Mouse (Mus musculus) erythroblast, embryonic 14.5 days (primary cell): ENCODE results near the gene Dlgap4. TPM values are rescaled to one million over a fixed set of nuclear protein-coding genes. Genes with fewer than 3 reads are reported as not detected.

ENCODE experiments used
- H3K27me3 ChIP-seq: 2 replicates; pipeline ENCODE4 v1.6.1; 2012; ENCODE audit warnings: inconsistent platforms; ENCODE audit not compliant: control insufficient read depth
- H3K36me3 ChIP-seq: 2 replicates; pipeline ENCODE4 v1.6.1; 2012; ENCODE audit warnings: mild to moderate bottlenecking, inconsistent platforms; ENCODE audit not compliant: control insufficient read depth
- H3K4me1 ChIP-seq: 2 replicates; pipeline ENCODE4 v1.6.1; 2012; ENCODE audit warnings: inconsistent platforms; ENCODE audit not compliant: control insufficient read depth
- H3K4me3 ChIP-seq: replicated peaks from 2 replicates; pipeline ENCODE3; 2012; ENCODE audit warnings: moderate library complexity, mild to moderate bottlenecking, inconsistent platforms
- H3K9me3 ChIP-seq: 2 replicates; pipeline ENCODE4 v1.6.1; 2012; ENCODE audit warnings: low read length, inconsistent platforms, mixed read lengths; ENCODE audit not compliant: control insufficient read depth
- GATA1 ChIP-seq: IDR thresholded peaks from 2 replicates; pipeline ENCODE4 v1.6.1; 2012; ENCODE audit warnings: low read length, inconsistent platforms, mixed read lengths
- TAL1 ChIP-seq: IDR thresholded peaks from 3 replicates; pipeline ENCODE4 v1.6.1; 2012; ENCODE audit warnings: low read length, inconsistent platforms, mixed read lengths
- polyA plus RNA-seq: library from polyadenylated mRNA; stranded (reverse); fragments of >175 nt; gene quantifications from 2 replicates; pipeline ENCODE4 v1.2.3, GENCODE M21; 2012

The Dlgap4 gene
- polyA plus RNA-seq, 1 experiment: 2.2 TPM

GRCm38 (mm10) chr2:156663162-156663561 is 49.7 kb downstream of the Dlgap4 start:
- H3K4me3 ChIP-seq: no peak overlapping the region
- TF ChIP-seq GATA1 (no peak), TAL1 (no peak)
- H3K9me3 ChIP-seq: no peaks in the 10 kb centered on the region
- no peaks in the 10 kb centered on the region for H3K27me3 ChIP-seq
- H3K4me1 ChIP-seq: peaks cover 3% of the 10 kb centered on the region; the same call in 1 of the 2 replicates
- no peaks in the 10 kb centered on the region for H3K36me3 ChIP-seq

DNA sequence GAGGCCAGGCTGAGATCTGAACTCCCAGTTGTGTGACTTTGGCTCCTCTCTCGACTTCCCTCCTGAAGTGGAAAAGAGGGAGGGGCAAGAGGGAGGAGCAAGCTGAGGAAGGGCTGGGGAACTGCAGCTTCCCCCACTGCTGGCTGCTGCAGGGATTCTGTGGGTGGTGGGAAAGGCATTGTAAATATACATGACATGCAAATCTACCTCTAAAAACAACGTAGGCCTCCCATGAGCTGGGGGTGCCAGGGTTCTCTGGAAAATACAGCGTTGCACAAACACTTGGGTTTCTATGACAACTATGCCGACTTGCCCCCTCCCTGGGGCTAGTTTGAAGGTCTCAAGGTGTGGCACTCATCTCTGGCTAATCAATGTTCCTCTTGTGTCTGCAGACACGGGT is 50.9 kb downstream of the Dlgap4 start:
- Histone ChIP-seq H3K36me3 (no peaks in the 10 kb centered on the region), H3K4me1 (peaks cover 3% of the 10 kb centered on the region; the same call in 1 of the 2 replicates), H3K9me3 (no peaks in the 10 kb centered on the region), H3K4me3 (no peak overlapping the region), H3K27me3 (no peaks in the 10 kb centered on the region)
- TF ChIP-seq GATA1 (no peak), TAL1 (no peak)

DNA sequence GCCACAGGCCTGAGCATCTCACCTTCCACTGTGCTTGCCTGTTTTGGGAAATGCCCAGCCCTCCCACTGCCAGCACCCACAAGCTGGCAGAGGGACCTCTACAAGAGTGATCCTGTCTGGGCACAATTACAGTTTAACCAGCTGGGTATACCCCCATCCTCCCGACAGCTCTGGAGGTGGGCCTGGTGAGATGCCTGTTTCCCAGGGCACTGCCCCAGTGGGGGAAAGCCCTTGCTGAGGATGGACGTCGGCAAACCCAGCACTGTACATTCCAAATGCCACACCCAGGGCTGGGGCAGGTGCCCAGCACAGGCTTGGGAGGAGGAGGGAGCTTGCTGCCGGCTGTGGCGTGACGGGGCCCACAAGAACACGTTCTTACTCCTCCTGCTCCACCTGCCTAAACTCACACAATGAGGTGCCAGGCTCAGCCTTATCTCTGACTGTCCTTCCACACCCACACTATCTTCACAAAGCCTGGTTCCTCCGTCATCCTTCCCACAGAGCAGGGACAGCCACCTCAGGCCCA is 51.6 kb downstream of the Dlgap4 start:
- Histone ChIP-seq H3K27me3 (no peaks in the 10 kb centered on the region), H3K4me3 (no peak overlapping the region), H3K9me3 (no peaks in the 10 kb centered on the region), H3K36me3 (no peaks in the 10 kb centered on the region), H3K4me1 (peaks cover 3% of the 10 kb centered on the region; the same call in 1 of the 2 replicates)
- TF ChIP-seq TAL1 (no peak), GATA1 (no peak)

GRCm38 (mm10) chr2:156665620-156666196 is 52.2 kb downstream of the Dlgap4 start:
- TF ChIP-seq TAL1: no peak
- TF ChIP-seq GATA1: no peak
- no peaks in the 10 kb centered on the region for H3K36me3 ChIP-seq
- no peak overlapping the region for H3K4me3 ChIP-seq
- H3K9me3 ChIP-seq: no peaks in the 10 kb centered on the region
- peaks cover 3% of the 10 kb centered on the region; the same call in 1 of the 2 replicates for H3K4me1 ChIP-seq
- H3K27me3 ChIP-seq: no peaks in the 10 kb centered on the region

DNA sequence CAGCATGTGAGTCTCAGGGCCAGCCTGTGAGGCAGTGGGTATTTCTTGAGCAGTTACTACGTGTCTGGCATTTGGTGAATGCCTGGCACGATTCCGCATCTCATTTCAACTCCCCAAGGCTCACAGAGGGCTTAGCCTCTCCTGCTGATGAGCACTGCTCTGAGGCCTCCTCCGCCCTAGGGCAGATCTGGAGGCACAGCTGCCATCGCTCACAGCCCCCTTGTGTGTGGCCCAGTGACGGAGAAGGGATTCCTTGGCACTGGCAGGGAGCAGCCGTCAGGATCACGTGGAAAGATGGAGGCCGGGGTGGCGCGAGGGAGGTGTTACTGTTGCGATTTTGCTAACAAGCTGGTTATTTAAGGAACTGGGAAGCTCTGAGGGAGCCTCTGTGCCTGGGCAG is 52.7 kb downstream of the Dlgap4 start:
- Histone ChIP-seq H3K36me3 (no peaks in the 10 kb centered on the region), H3K9me3 (no peaks in the 10 kb centered on the region), H3K4me1 (peaks cover 3% of the 10 kb centered on the region; the same call in 1 of the 2 replicates), H3K27me3 (no peaks in the 10 kb centered on the region), H3K4me3 (no peak overlapping the region)
- TF ChIP-seq TAL1: no peak
- no peak for TF ChIP-seq GATA1

DNA sequence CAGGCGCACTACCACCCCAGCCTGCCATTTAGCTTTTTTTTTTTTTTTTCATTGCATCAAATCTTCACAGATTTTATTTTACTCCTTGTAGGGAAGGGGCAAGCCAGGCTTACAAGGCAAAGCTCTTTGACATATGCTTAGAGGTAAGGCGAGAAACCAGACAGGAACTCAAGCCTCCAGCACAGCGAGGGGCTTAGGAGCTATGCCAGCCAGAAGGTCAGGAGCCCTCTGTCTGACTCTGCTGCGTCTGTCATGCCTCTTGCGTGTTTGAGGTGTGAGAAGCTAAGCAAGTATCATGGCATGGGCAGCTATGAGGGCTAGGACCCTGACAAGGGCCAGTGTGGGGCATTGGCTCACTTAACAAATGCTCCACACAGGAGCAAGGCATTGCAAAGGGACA is 53.8 kb downstream of the Dlgap4 start:
- Histone ChIP-seq H3K27me3 (no peaks in the 10 kb centered on the region), H3K4me3 (no peak overlapping the region), H3K9me3 (no peaks in the 10 kb centered on the region), H3K36me3 (no peaks in the 10 kb centered on the region), H3K4me1 (peaks cover 3% of the 10 kb centered on the region; the same call in 1 of the 2 replicates)
- TF ChIP-seq TAL1 (no peak), GATA1 (no peak)

DNA sequence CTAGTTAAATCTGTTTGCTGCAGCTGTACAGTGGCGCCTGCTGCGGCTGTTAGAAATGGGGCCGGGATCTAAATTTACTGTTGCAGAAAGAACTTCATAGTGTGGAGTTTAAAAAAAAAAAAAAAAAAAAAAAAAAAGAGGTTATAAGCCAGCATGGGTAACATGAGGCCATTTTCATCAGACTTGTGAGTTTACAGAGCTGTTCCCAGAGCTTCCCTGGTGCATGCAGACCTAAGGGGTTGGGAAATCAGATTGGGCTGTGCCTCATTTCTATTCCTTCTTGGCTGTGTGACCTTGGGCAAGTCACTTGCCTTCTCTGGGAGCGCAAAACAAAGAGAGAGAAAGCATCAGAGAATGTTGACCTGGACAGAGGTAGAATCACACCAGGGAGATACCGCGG is 55.1 kb downstream of the Dlgap4 start:
- Histone ChIP-seq H3K36me3 (no peaks in the 10 kb centered on the region), H3K4me1 (peaks cover 3% of the 10 kb centered on the region; the same call in 1 of the 2 replicates), H3K9me3 (no peaks in the 10 kb centered on the region), H3K27me3 (no peaks in the 10 kb centered on the region), H3K4me3 (no peak overlapping the region)
- TF ChIP-seq GATA1 (no peak), TAL1 (no peak)

DNA sequence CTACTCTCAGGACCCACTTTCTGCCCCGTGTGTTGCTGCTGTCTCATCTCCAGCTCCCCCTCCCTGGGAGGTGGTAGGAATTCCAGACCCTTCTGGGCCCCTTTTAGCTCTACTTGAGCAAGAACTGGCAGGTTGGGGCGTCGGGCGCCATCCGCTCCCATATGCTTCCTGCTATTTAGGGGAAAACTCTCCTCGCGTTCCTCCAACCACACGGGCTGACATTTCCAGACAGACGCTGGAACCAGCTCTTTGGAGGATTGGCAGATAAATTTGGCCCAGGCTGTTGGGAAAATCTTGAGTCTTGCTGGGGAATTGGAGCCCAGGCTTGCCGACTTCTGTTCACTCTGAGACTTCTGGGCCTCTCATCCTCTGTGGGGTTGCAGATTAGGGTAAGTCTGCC is 59.8 kb downstream of the Dlgap4 start:
- no peaks in the 10 kb centered on the region for H3K27me3 ChIP-seq
- no peak for TF ChIP-seq GATA1
- TF ChIP-seq TAL1: no peak
- H3K4me3 ChIP-seq: no peak overlapping the region
- no peaks in the 10 kb centered on the region for H3K9me3 ChIP-seq
- H3K4me1 ChIP-seq: no peaks in the 10 kb centered on the region
- H3K36me3 ChIP-seq: no peaks in the 10 kb centered on the region

GRCm38 (mm10) chr2:156673881-156674669 is 60.6 kb downstream of the Dlgap4 start:
- H3K27me3 ChIP-seq: no peaks in the 10 kb centered on the region
- H3K4me3 ChIP-seq: no peak overlapping the region
- H3K36me3 ChIP-seq: no peaks in the 10 kb centered on the region
- H3K9me3 ChIP-seq: no peaks in the 10 kb centered on the region
- H3K4me1 ChIP-seq: no peaks in the 10 kb centered on the region
- TF ChIP-seq GATA1: no peak
- TF ChIP-seq TAL1: no peak
